Mouse (Mus musculus) kidney, adult 2 months (tissue): ENCODE measurements around the gene Psmc3ip.

Experiments
- CTCF ChIP-seq: fragments of 200-500 bp; conservative IDR thresholded peaks from 2 replicates; pipeline ENCODE4 v1.5.1; 2011; ENCODE audit warnings: low read depth, mild to moderate bottlenecking, control low read depth, low read length, moderate library complexity, mixed read lengths; ENCODE audit not compliant: insufficient read depth, insufficient read length
- POLR2A ChIP-seq: fragments of 200-500 bp; IDR thresholded peaks from one replicate; pipeline ENCODE4 v1.6.1; 2011; ENCODE audit warnings: low read depth, low read length, control low read depth

- TF ChIP-seq CTCF (no peak), POLR2A (no peak)
These were observed 43.6 kb downstream of the Psmc3ip start for GRCm38 (mm10) chr11:101051617-101052016.
